Mouse (Mus musculus) small intestine, adult 2 months (tissue): ENCODE results near the gene Grsf1. TPM values are rescaled to one million over a fixed set of nuclear protein-coding genes. Genes with fewer than 3 reads are reported as not detected.

Experiments used
- H3K27ac ChIP-seq: fragments of 200-500 bp; 2 replicates; pipeline ENCODE4 v1.5.1; 2012; ENCODE audit warnings: low read depth, low read length, control low read depth, inconsistent platforms; ENCODE audit not compliant: insufficient read depth
- H3K27me3 ChIP-seq: fragments of 200-500 bp; 2 replicates; pipeline ENCODE4 v1.6.1; 2012; ENCODE audit warnings: mild to moderate bottlenecking, moderate library complexity, low read length, inconsistent platforms; ENCODE audit not compliant: control insufficient read depth, insufficient read depth
- H3K36me3 ChIP-seq: fragments of 200-500 bp; 2 replicates; pipeline ENCODE4 v1.6.1; 2012; ENCODE audit warnings: mild to moderate bottlenecking, low read length, control low read depth, inconsistent platforms; ENCODE audit not compliant: control insufficient read depth, insufficient read depth
- H3K4me1 ChIP-seq: fragments of 200-500 bp; 2 replicates; pipeline ENCODE4 v1.6.1; 2012; ENCODE audit warnings: low read length, inconsistent platforms, mixed read lengths; ENCODE audit not compliant: control insufficient read depth, insufficient read depth, insufficient read length
- H3K4me3 ChIP-seq: fragments of 200-500 bp; 2 replicates; pipeline ENCODE4 v1.5.1; 2012; ENCODE audit warnings: low read depth, mild to moderate bottlenecking, control low read depth, inconsistent platforms, low read length, moderate library complexity
- CTCF ChIP-seq: fragments of 200-500 bp; IDR thresholded peaks from 2 replicates; pipeline ENCODE4 v1.5.1; 2012; ENCODE audit warnings: low read depth, mild to moderate bottlenecking, control low read depth, inconsistent platforms, low read length, moderate library complexity, mixed read lengths; ENCODE audit not compliant: insufficient replicate concordance, insufficient read length; ENCODE audit errors: extremely low read depth
- POLR2A ChIP-seq: fragments of 200-500 bp; IDR thresholded peaks from 2 replicates; pipeline ENCODE4 v1.6.1; 2012; ENCODE audit warnings: low read depth, mild to moderate bottlenecking, control low read depth, inconsistent platforms, low read length, moderate library complexity
- WGBS: fragments of 180-500 bp; shearing (Covaris S2); methylation state at CpG from one replicate; pipeline ENCODE4 v1.1.7; 2018; 5-methylcytosine and 5-hydroxymethylcytosine counted together
- polyA plus RNA-seq: library from polyadenylated mRNA; depleted of rRNA; stranded (reverse); fragments of >200 nt; gene quantifications from 2 replicates; pipeline ENCODE4 v1.2.3, GENCODE M21; 2012

Grsf1 gene
- polyA plus RNA-seq, 1 experiment = 22.3 TPM

GRCm38 (mm10) chr5:88645405-88645804 is 30.6 kb downstream of the Grsf1 start:
- TF ChIP-seq CTCF = no peak
- no peak for TF ChIP-seq POLR2A
- no peaks in the 10 kb centered on the region for H3K27me3 ChIP-seq
- no peak overlapping the region for H3K27ac ChIP-seq
- H3K4me1 ChIP-seq = no peaks in the 10 kb centered on the region
- peaks cover 68% of the 10 kb centered on the region for H3K36me3 ChIP-seq
- 54% methylated on average over 5 of the region's 5 CpGs for WGBS
- H3K4me3 ChIP-seq = no peak overlapping the region

- H3K27me3 ChIP-seq = no peaks in the 10 kb centered on the region
- H3K4me1 ChIP-seq = no peaks in the 10 kb centered on the region
- 76% methylated on average over 2 of the region's 2 CpGs for WGBS
- H3K27ac ChIP-seq = no peak overlapping the region
- H3K4me3 ChIP-seq = no peak overlapping the region
- H3K36me3 ChIP-seq = peaks cover 64% of the 10 kb centered on the region
- TF ChIP-seq POLR2A (no peak), CTCF (no peak)
These were observed 31.1 kb downstream of the Grsf1 start for GRCm38 (mm10) chr5:88644901-88645300.

GRCm38 (mm10) chr5:88643491-88643890 is 32.5 kb downstream of the Grsf1 start:
- Histone ChIP-seq H3K4me3 (no peak overlapping the region), H3K36me3 (peaks cover 63% of the 10 kb centered on the region), H3K27ac (no peak overlapping the region), H3K4me1 (no peaks in the 10 kb centered on the region), H3K27me3 (no peaks in the 10 kb centered on the region)
- TF ChIP-seq CTCF = no peak
- no peak for TF ChIP-seq POLR2A
- 88% methylated on average over 9 of the region's 9 CpGs for WGBS

- 70% methylated on average over 9 of the region's 9 CpGs for WGBS
These were observed 33.2 kb downstream of the Grsf1 start for GRCm38 (mm10) chr5:88642786-88643185.

GRCm38 (mm10) chr5:88634076-88634475 is 41.9 kb downstream of the Grsf1 start:
- no peak overlapping the region for H3K27ac ChIP-seq
- TF ChIP-seq CTCF (no peak), POLR2A (no peak)

More at GRCm38 (mm10) chr5:88642786-88643185, 33.2 kb downstream of the Grsf1 start:
- H3K4me3 ChIP-seq = no peak overlapping the region
- peaks cover 59% of the 10 kb centered on the region for H3K36me3 ChIP-seq
- H3K4me1 ChIP-seq = no peaks in the 10 kb centered on the region
- TF ChIP-seq CTCF = no peak
- TF ChIP-seq POLR2A = no peak
- no peak overlapping the region for H3K27ac ChIP-seq
- no peaks in the 10 kb centered on the region for H3K27me3 ChIP-seq

GRCm38 (mm10) chr5:88632463-88632862 is 43.5 kb downstream of the Grsf1 start:
- TF ChIP-seq CTCF (no peak), POLR2A (no peak)
- H3K27ac ChIP-seq = no peak overlapping the region
- H3K4me1 ChIP-seq = peaks cover 3% of the 10 kb centered on the region; the same call in 1 of the 2 replicates
- peaks cover 39% of the 10 kb centered on the region for H3K36me3 ChIP-seq
- no peaks in the 10 kb centered on the region for H3K27me3 ChIP-seq
- 64% methylated on average over 9 of the region's 9 CpGs for WGBS
- no peak overlapping the region for H3K4me3 ChIP-seq

More at GRCm38 (mm10) chr5:88634076-88634475, 41.9 kb downstream of the Grsf1 start:
- Histone ChIP-seq H3K36me3 (peaks cover 48% of the 10 kb centered on the region), H3K27me3 (no peaks in the 10 kb centered on the region), H3K4me3 (no peak overlapping the region), H3K4me1 (peaks cover 3% of the 10 kb centered on the region; the same call in 1 of the 2 replicates)
- 87% methylated on average over 5 of the region's 5 CpGs for WGBS

- no peaks in the 10 kb centered on the region for H3K27me3 ChIP-seq
- peaks cover 33% of the 10 kb centered on the region for H3K36me3 ChIP-seq
- no peak overlapping the region for H3K27ac ChIP-seq
- WGBS = 87% methylated on average over 5 of the region's 5 CpGs
- peaks cover 3% of the 10 kb centered on the region; the same call in 1 of the 2 replicates for H3K4me1 ChIP-seq
- TF ChIP-seq CTCF = no peak
- TF ChIP-seq POLR2A = no peak
- no peak overlapping the region for H3K4me3 ChIP-seq
These were observed 44.4 kb downstream of the Grsf1 start for GRCm38 (mm10) chr5:88631545-88631944.
